Mouse (Mus musculus) forebrain, embryonic 11.5 days (tissue): ENCODE measurements around the gene Stmn3. TPM values are rescaled to one million over a fixed set of nuclear protein-coding genes. Genes with fewer than 3 reads are reported as not detected.

ENCODE experiments used
- ATAC-seq: fragments of 200-750 bp; cut with Nextera tagmentation; replicated peaks from 2 replicates; pipeline ENCODE4 v1.8.0; 2017; ENCODE audit warnings: moderate TSS enrichment; ENCODE audit not compliant: low FRiP score
- DNase-seq: peaks from one replicate; pipeline ENCODE4 v3.0.0-alpha.2; 2017; ENCODE audit warnings: low spot score
- H3K27ac ChIP-seq: fragments of 300-500 bp; sonication (generic); 2 replicates; pipeline ENCODE4 v1.5.1; 2014; ENCODE audit warnings: low read depth, low read length
- H3K27me3 ChIP-seq: fragments of 300-500 bp; sonication (generic); 2 replicates; pipeline ENCODE4 v1.6.1; 2014; ENCODE audit warnings: mild to moderate bottlenecking, low read length, mixed read lengths; ENCODE audit not compliant: control insufficient read depth, insufficient read depth
- H3K36me3 ChIP-seq: fragments of 300-500 bp; sonication (generic); 2 replicates; pipeline ENCODE4 v1.6.1; 2014; ENCODE audit warnings: mild to moderate bottlenecking, low read length, moderate library complexity, mixed read lengths; ENCODE audit not compliant: control insufficient read depth, insufficient read depth
- H3K4me1 ChIP-seq: fragments of 300-500 bp; sonication (generic); replicated peaks from 2 replicates; pipeline ENCODE4 v1.6.1; 2014; ENCODE audit warnings: low read length, mixed read lengths; ENCODE audit not compliant: control insufficient read depth, insufficient read depth
- H3K4me2 ChIP-seq: fragments of 300-500 bp; sonication (generic); 2 replicates; pipeline ENCODE4 v1.6.1; 2014; ENCODE audit warnings: low read depth, mild to moderate bottlenecking, low read length, moderate library complexity, mixed read lengths; ENCODE audit not compliant: severe bottlenecking
- H3K4me3 ChIP-seq: fragments of 300-500 bp; sonication (generic); 2 replicates; pipeline ENCODE4 v1.5.1; 2014; ENCODE audit warnings: low read depth, low read length
- H3K9ac ChIP-seq: fragments of 300-500 bp; sonication (generic); 2 replicates; pipeline ENCODE4 v1.6.1; 2014; ENCODE audit warnings: low read length
- H3K9me3 ChIP-seq: fragments of 300-500 bp; sonication (generic); 2 replicates; pipeline ENCODE4 v1.6.1; 2016; ENCODE audit warnings: low read length, mixed read lengths; ENCODE audit not compliant: control insufficient read depth
- WGBS: fragments of 180-500 bp; shearing (Covaris S2); extraction: QIAGEN DNeasy Blood & Tissue Kit; methylation state at CpG from one replicate; pipeline ENCODE4 v1.1.7; 2014; 5-methylcytosine and 5-hydroxymethylcytosine counted together
- polyA plus RNA-seq: library from polyadenylated mRNA; unstranded; fragments of >200 nt; fragmentation: Nextera tagmentation; extraction: Ambion mirVana; gene quantifications from 2 replicates; pipeline ENCODE4 v1.2.1, GENCODE M21; 2014

Stmn3 gene
- polyA plus RNA-seq, 1 experiment from 2014 or later, result 212 TPM

DNA sequence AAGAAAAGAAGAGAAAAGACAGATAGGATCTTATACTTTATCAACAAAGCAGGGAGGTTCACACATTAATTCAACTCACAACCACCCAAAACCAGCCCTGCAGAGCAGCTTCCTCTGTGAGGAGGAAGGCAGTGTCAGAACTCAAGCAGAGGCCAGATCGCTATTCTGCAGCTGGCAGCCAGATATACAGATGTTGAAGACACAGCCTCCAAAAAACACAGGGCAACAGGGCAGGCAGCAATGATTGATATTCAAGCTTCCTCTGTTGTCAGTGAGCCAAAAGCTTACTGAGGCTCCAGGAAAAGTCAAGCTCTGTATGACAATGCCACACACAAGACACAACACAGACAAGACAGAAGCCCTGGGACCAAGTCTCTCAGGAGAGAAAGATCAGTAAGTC lies 37.5 kb downstream of the Stmn3 start:
- DNase-seq (no peak), ATAC-seq (no peak)
- Histone ChIP-seq H3K9ac (no peak overlapping the region), H3K4me1 (no peaks in the 10 kb centered on the region), H3K27me3 (no peaks in the 10 kb centered on the region), H3K27ac (no peak overlapping the region), H3K36me3 (peaks cover 3% of the 10 kb centered on the region; the same call in 1 of the 2 replicates), H3K4me3 (no peak overlapping the region), H3K9me3 (no peaks in the 10 kb centered on the region), H3K4me2 (no peak overlapping the region)
- WGBS, result 94% methylated on average over 1 of the region's 1 CpGs

DNA sequence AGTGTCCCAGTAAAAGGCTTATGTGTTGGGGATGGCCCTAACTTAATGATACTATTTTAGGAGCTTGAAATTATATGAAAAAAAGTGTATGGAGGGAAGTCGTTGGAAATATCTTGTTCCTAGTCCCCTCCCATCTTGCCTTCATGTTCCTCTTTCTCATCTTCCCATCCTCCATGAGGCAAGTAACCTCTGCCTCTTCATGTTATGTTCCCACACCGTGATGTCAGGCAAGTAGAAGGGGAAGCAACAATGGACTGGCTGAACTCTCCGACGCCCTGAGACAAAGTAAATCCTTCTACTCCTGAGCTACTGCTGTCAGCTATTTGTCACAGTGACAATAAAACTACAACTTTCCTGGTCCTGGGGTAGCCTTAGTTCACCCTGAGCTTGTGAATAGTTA lies 39.7 kb downstream of the Stmn3 start:
- Histone ChIP-seq H3K9me3 (no peaks in the 10 kb centered on the region), H3K4me3 (no peak overlapping the region), H3K9ac (no peak overlapping the region), H3K27ac (no peak overlapping the region), H3K4me2 (no peak overlapping the region), H3K36me3 (peaks cover 3% of the 10 kb centered on the region; the same call in 1 of the 2 replicates), H3K4me1 (no peaks in the 10 kb centered on the region), H3K27me3 (no peaks in the 10 kb centered on the region)
- DNase-seq (no peak), ATAC-seq (no peak)
- 86% methylated on average over 4 of the region's 4 CpGs for WGBS

DNA sequence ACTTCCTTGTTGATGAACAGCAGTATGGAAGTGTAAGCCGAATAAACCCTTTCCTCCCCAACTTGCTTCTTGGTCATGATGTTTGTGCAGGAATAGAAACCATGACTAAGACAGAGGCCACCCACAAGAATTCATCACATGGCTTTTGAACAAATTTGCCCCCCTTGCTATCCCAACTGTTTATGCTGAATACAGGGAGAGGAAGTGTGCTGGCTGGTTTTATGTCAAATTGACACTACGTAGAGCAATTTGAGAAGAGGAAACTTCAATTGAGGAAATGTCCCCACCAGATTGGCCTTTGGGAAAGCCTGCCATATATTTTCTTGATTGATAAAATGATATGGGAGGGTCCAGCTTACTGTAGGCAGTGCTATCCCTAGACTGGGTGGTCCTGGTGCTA lies 40.5 kb downstream of the Stmn3 start:
- Histone ChIP-seq H3K4me2 (no peak overlapping the region), H3K27ac (no peak overlapping the region), H3K36me3 (peaks cover 3% of the 10 kb centered on the region; the same call in 1 of the 2 replicates), H3K9me3 (no peaks in the 10 kb centered on the region), H3K27me3 (no peaks in the 10 kb centered on the region), H3K4me1 (no peaks in the 10 kb centered on the region), H3K9ac (no peak overlapping the region), H3K4me3 (no peak overlapping the region)
- WGBS, result 92% methylated on average over 2 of the region's 2 CpGs
- DNase-seq, result no peak
- no peak for ATAC-seq

DNA sequence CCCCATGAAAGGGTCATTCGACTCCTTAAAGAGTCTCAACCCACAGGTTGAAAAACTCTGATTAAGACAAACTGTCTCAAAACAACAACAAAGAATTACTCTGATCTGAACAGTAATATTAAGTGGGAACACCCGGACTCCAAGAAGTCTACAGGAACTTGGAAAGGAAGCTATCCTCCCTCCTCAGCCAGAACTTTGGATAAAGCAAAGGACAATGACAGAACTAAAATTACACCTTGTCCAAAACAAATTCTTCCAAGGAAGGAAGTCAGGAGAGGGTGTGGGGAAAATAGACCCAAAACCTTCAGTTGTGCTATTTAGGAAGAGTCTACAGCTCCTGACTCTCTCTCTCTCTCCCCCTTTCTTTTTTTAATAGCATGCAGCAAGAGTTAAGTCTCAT lies 42.2 kb downstream of the Stmn3 start:
- no peak for ATAC-seq
- WGBS, result 90% methylated on average over 2 of the region's 2 CpGs
- no peak overlapping the region for H3K4me2 ChIP-seq
- no peaks in the 10 kb centered on the region for H3K9me3 ChIP-seq
- H3K27ac ChIP-seq, result no peak overlapping the region
- H3K36me3 ChIP-seq, result no peaks in the 10 kb centered on the region; the same call in 1 of the 2 replicates
- H3K4me3 ChIP-seq, result no peak overlapping the region
- no peak overlapping the region for H3K9ac ChIP-seq
- H3K4me1 ChIP-seq, result no peaks in the 10 kb centered on the region
- DNase-seq, result no peak
- H3K27me3 ChIP-seq, result no peaks in the 10 kb centered on the region

DNA sequence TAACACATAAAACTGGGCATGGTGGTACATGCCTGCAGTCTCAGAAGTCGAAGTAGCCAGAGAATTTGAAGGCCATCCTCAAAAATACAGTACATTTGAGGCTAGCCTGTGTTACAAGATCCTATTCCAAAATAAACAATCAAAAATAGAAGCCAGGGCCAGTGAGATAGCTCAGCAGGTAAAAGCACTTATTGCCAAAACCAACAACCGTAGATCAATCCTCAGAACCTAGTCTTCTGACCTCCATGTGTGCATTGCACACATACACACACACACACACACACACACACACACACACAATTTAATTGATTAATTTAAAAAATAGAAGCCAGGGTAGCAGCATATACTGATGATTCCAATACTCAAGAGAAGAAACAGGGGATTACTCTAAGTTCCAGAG lies 47.5 kb downstream of the Stmn3 start:
- no peak for DNase-seq
- H3K36me3 ChIP-seq, result no peaks in the 10 kb centered on the region; the same call in 1 of the 2 replicates
- no peaks in the 10 kb centered on the region for H3K27me3 ChIP-seq
- no peak overlapping the region for H3K9ac ChIP-seq
- H3K4me3 ChIP-seq, result no peak overlapping the region
- H3K4me1 ChIP-seq, result no peaks in the 10 kb centered on the region
- no peaks in the 10 kb centered on the region for H3K9me3 ChIP-seq
- no peak for ATAC-seq
- no peak overlapping the region for H3K27ac ChIP-seq
- 92% methylated on average over 2 of the region's 2 CpGs for WGBS
- no peak overlapping the region for H3K4me2 ChIP-seq

Other genes starting within 250 kb of the Stmn3 start
- 13.6 and 13.9 TPM in 2 replicates for gene Kcnq2, start 179.2 kb downstream of the Stmn3 start, polyA plus RNA-seq
- 0.47 and 0.55 TPM in 2 replicates for gene Eef1a2, start 157.5 kb downstream of the Stmn3 start, polyA plus RNA-seq
- 443 and 478 TPM in 2 replicates for gene Ppdpf, start 127.3 kb downstream of the Stmn3 start, polyA plus RNA-seq
- gene Ptk6, start 111.7 kb downstream of the Stmn3 start, polyA plus RNA-seq, result not detected in 2 replicates
- 0.12 TPM in 1 of 2 replicates, not detected in the other for gene Srms, start 101.3 kb downstream of the Stmn3 start, polyA plus RNA-seq
- gene Fndc11, start 94.5 kb downstream of the Stmn3 start, polyA plus RNA-seq, result 0.24 TPM in 1 of 2 replicates, not detected in the other
- gene Helz2, start 72.5 kb downstream of the Stmn3 start, polyA plus RNA-seq, result 0.68 and 0.90 TPM in 2 replicates
- 21.7 and 22.9 TPM in 2 replicates for gene Gmeb2, start 26.5 kb downstream of the Stmn3 start, polyA plus RNA-seq
- 66.5 and 68.3 TPM in 2 replicates for gene Rtel1, start 5.2 kb upstream of the Stmn3 start, polyA plus RNA-seq
- gene Zgpat, start 50.4 kb upstream of the Stmn3 start, polyA plus RNA-seq, result 52.3 and 54.7 TPM in 2 replicates
- gene Arfrp1, start 50.9 kb upstream of the Stmn3 start, polyA plus RNA-seq, result 64.5 and 77.0 TPM in 2 replicates
- gene Lime1, start 65.6 kb upstream of the Stmn3 start, polyA plus RNA-seq, result 26.2 and 32.7 TPM in 2 replicates
- 14.2 and 16.1 TPM in 2 replicates for gene Zbtb46, start 144.9 kb upstream of the Stmn3 start, polyA plus RNA-seq
- 0.15 TPM in 1 of 2 replicates, not detected in the other for gene Abhd16b, start 178.7 kb upstream of the Stmn3 start, polyA plus RNA-seq
- gene Tpd52l2, start 182.6 kb upstream of the Stmn3 start, polyA plus RNA-seq, result 143 and 148 TPM in 2 replicates
- gene Dnajc5, start 206.0 kb upstream of the Stmn3 start, polyA plus RNA-seq, result 103 and 104 TPM in 2 replicates